Mouse (Mus musculus) MEL (cell line): Measurements from ENCODE around the gene Dcaf5.

Experiments
- CHD2 ChIP-seq: IDR thresholded peaks from 2 replicates; pipeline ENCODE4 v1.6.1; 2011; ENCODE audit warnings: low read length, improper control_type of control experiment
- CTCF ChIP-seq, 3 experiments: IDR thresholded peaks in 2 of 3; conservative IDR thresholded peaks in 1 of 3; 2 replicates each; pipeline ENCODE4 v1.5.1; 2011 to 2012; ENCODE audit warnings: low read length in 3 of 3, low read depth in 2 of 3, mild to moderate bottlenecking in 2 of 3, improper control_type of control experiment in 1 of 3, inconsistent platforms in 1 of 3, mixed read lengths in 1 of 3, moderate library complexity in 1 of 3; ENCODE audit not compliant: control insufficient read depth in 1 of 3, insufficient read depth in 1 of 3, poor library complexity in 1 of 3, severe bottlenecking in 1 of 3
- GATA1 ChIP-seq: IDR thresholded peaks from 2 replicates; pipeline ENCODE4 v1.6.1; 2011; ENCODE audit warnings: low read depth, low read length, improper control_type of control experiment
- JUND ChIP-seq: IDR thresholded peaks from 2 replicates; pipeline ENCODE4 v1.6.1; 2011; ENCODE audit warnings: low read depth, mild to moderate bottlenecking, improper control_type of control experiment, low read length
- NRF1 ChIP-seq: IDR thresholded peaks from 2 replicates; pipeline ENCODE4 v1.6.1; 2014; ENCODE audit warnings: low read depth, mild to moderate bottlenecking, inconsistent platforms, low read length, improper control_type of control experiment, moderate library complexity; ENCODE audit not compliant: poor library complexity, insufficient read depth, severe bottlenecking
- POLR2A ChIP-seq, 2 experiments: IDR thresholded peaks; 2 replicates each; pipeline ENCODE4 v1.6.1; 2011 to 2012; ENCODE audit warnings: low read length in 2 of 2, mild to moderate bottlenecking in 2 of 2, control low read depth in 1 of 2, improper control_type of control experiment in 1 of 2, low read depth in 1 of 2, moderate library complexity in 1 of 2; ENCODE audit not compliant: control insufficient read depth in 1 of 2, insufficient read depth in 1 of 2, poor library complexity in 1 of 2
- SMC3 ChIP-seq: IDR thresholded peaks from 2 replicates; pipeline ENCODE4 v1.6.1; 2011; ENCODE audit warnings: low read depth, low read length, improper control_type of control experiment

- TF ChIP-seq CTCF (IDR thresholded peaks at IDR 0.05 in 2 of 3, conservative IDR thresholded peaks at IDR 0.05 in 1 of 3; ENCODE audit: control insufficient read depth in 1 of 3, insufficient read depth in 1 of 3, low read depth in 2 of 3, low read length in 3 of 3, poor library complexity in 1 of 3, severe bottlenecking in 1 of 3) (no peak), NRF1 (no peak), SMC3 (no peak), CHD2 (no peak), GATA1 (no peak), JUND (no peak), POLR2A (IDR thresholded peaks at IDR 0.05; ENCODE audit: control insufficient read depth in 1 of 2, insufficient read depth in 1 of 2, low read depth in 1 of 2, low read length in 2 of 2, poor library complexity in 1 of 2) (no peak)
Observed at GRCm38 (mm10) chr12:80404139-80404538, 32.3 kb downstream of the Dcaf5 start.
